Mouse (Mus musculus): ENCODE measurements around the gene Elavl3. TPM values are rescaled to one million over a fixed set of nuclear protein-coding genes. Genes with fewer than 3 reads are reported as not detected.
A peak's percentile ranks its signal among the peaks of the same experiment; 100 is the strongest.

Gene Elavl3
- polyA plus RNA-seq, 1 experiment: 0.06 TPM

DNA sequence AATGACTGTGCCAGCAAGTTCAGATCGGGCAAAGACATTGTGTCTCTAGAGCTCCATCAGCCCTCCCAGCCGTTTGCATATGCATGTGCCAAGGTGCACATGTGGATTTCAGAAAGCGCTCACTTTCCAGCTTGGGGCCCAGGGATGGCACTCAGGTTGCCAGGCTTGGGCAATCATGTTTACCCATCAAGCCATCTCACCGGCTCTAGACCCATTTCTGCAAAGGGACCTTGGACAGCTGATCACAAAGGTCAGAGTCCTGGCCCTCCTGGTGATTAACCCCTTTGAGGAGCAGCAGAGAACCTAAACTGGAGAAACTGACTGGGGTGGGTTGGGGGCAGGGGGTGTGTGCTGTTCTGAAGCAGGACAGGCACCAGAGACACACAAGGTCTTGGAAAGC is 59.6 kb downstream of the Elavl3 start:
- Histone ChIP-seq H3ac (ENCODE audit: control insufficient read depth, insufficient read length) (no peak overlapping the region), H3K27me3 (ENCODE audit: control insufficient read depth, insufficient read depth, insufficient read length) (peaks cover 4% of the 10 kb centered on the region), H3K4me2 (ENCODE audit: low read depth) (no peak overlapping the region), H3K4me3 (no peak overlapping the region), H3K79me2 (ENCODE audit: control insufficient read depth, insufficient read depth) (no peaks in the 10 kb centered on the region), H3K36me3 (ENCODE audit: control insufficient read depth, insufficient read depth) (no peaks in the 10 kb centered on the region)
- TF ChIP-seq POLR2A (IDR thresholded peaks at IDR 0.05; ENCODE audit: insufficient read length, low read depth): no peak
- TF ChIP-seq SRF (IDR thresholded peaks at IDR 0.05; ENCODE audit: control insufficient read depth, insufficient read length, low read depth): no peak
- TF ChIP-seq CEBPB (IDR thresholded peaks at IDR 0.05; ENCODE audit: insufficient read depth, poor library complexity, severe bottlenecking): no peak
- no peak for TF ChIP-seq TCF12 (IDR thresholded peaks at IDR 0.05; ENCODE audit: insufficient read depth, poor library complexity, severe bottlenecking)
- no peak for TF ChIP-seq TCF3 (IDR thresholded peaks at IDR 0.05; ENCODE audit: insufficient read length, low read depth)
- TF ChIP-seq POLR2AphosphoS2 (IDR thresholded peaks at IDR 0.05; ENCODE audit: insufficient read length, low read depth): no peak
- no peak for TF ChIP-seq MYOD1 (IDR thresholded peaks at IDR 0.05; ENCODE audit: control insufficient read depth in 1 of 3, insufficient read length in 2 of 3, low read depth in 2 of 3)
- no peak for TF ChIP-seq MYOG (IDR thresholded peaks at IDR 0.05; ENCODE audit: control insufficient read depth in 1 of 3, insufficient read depth in 1 of 3, insufficient read length in 2 of 3, low read depth in 2 of 3)
- TF ChIP-seq USF1 (IDR thresholded peaks at IDR 0.05; ENCODE audit: low read depth): no peak
- no peak for TF ChIP-seq REST (IDR thresholded peaks at IDR 0.05; ENCODE audit: insufficient read depth, insufficient read length)
- no peak for TF ChIP-seq MAX (IDR thresholded peaks at IDR 0.05; ENCODE audit: low read depth)
- TF ChIP-seq E2F4 (IDR thresholded peaks at IDR 0.05; ENCODE audit: insufficient read depth): no peak

GRCm38 (mm10) chr9:21989230-21990110 is 62.4 kb downstream of the Elavl3 start, which contains the start of gene Rgl3:
Gene Rgl3 (minus strand): TSS chr9:21989446.
- TF ChIP-seq MAX (IDR thresholded peaks at IDR 0.05; ENCODE audit: low read depth) (no peak), POLR2A (IDR thresholded peaks at IDR 0.05; ENCODE audit: insufficient read length, low read depth) (peak; percentile 78), POLR2AphosphoS2 (IDR thresholded peaks at IDR 0.05; ENCODE audit: insufficient read length, low read depth) (peak; percentile 80)
- peak within 1 kb of the TSS; percentile 51 for H3ac ChIP-seq (ENCODE audit: control insufficient read depth, insufficient read length)
- H3K79me2 ChIP-seq (ENCODE audit: control insufficient read depth, insufficient read depth): no peaks in the 10 kb centered on the region
- peak within 1 kb of the TSS; percentile 82 for H3K4me2 ChIP-seq (ENCODE audit: low read depth)
- peak within 1 kb of the TSS; percentile 68 for H3K4me3 ChIP-seq
- H3K27me3 ChIP-seq (ENCODE audit: control insufficient read depth, insufficient read depth, insufficient read length): peaks cover 4% of the 10 kb centered on the region
- no peaks in the 10 kb centered on the region for H3K36me3 ChIP-seq (ENCODE audit: control insufficient read depth, insufficient read depth)

DNA sequence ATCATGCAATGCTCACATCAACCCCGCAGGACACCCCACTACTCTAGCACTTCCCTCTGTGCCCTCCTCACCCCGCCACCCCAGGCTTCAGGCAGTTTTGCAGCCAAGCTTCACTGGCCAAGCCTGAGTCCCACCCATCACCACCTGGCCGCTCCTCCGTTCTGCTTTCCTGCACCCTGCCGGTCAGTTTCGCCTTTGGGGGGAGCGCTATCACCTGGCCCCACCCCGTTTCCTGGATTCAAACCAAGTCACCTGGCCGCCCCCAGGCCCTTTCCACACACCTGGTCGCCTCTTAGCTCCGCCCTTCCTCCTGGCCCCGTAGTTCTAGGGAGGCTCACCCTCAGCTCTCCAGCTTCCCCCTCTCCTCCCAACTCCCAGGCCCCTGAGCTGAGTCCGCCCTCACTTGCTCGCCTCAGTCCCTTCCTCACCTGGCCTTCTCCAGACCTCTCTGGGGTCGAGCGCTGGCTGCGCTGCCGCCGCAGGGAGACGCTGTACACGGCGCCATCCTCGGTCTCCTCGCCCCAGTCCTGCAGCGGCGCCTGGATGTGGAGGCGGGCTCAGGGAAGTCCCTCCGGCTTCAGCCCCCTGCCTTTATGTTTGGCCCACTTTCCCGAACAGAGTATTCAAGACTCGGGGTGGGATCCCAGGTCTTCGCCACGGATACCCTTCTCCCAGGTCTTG is 63.3 kb downstream of the Elavl3 start:
- H3K79me2 ChIP-seq (ENCODE audit: control insufficient read depth, insufficient read depth): no peaks in the 10 kb centered on the region
- TF ChIP-seq SRF (IDR thresholded peaks at IDR 0.05; ENCODE audit: control insufficient read depth, insufficient read length, low read depth) (no peak), CEBPB (IDR thresholded peaks at IDR 0.05; ENCODE audit: insufficient read depth, poor library complexity, severe bottlenecking) (no peak), MYOD1 (IDR thresholded peaks at IDR 0.05; ENCODE audit: control insufficient read depth in 1 of 3, insufficient read length in 2 of 3, low read depth in 2 of 3) (no peak), MYOG (IDR thresholded peaks at IDR 0.05; ENCODE audit: control insufficient read depth in 1 of 3, insufficient read depth in 1 of 3, insufficient read length in 2 of 3, low read depth in 2 of 3) (no peak), MAX (IDR thresholded peaks at IDR 0.05; ENCODE audit: low read depth) (no peak), POLR2A (IDR thresholded peaks at IDR 0.05; ENCODE audit: insufficient read length, low read depth) (no peak), POLR2AphosphoS2 (IDR thresholded peaks at IDR 0.05; ENCODE audit: insufficient read length, low read depth) (no peak), USF1 (IDR thresholded peaks at IDR 0.05; ENCODE audit: low read depth) (no peak), TCF3 (IDR thresholded peaks at IDR 0.05; ENCODE audit: insufficient read length, low read depth) (no peak)
- peak overlapping the region; percentile 51 for H3ac ChIP-seq (ENCODE audit: control insufficient read depth, insufficient read length)
- peak overlapping the region; percentile 82 for H3K4me2 ChIP-seq (ENCODE audit: low read depth)
- H3K27me3 ChIP-seq (ENCODE audit: control insufficient read depth, insufficient read depth, insufficient read length): no peaks in the 10 kb centered on the region
- H3K4me3 ChIP-seq: peak overlapping the region; percentile 68
- no peaks in the 10 kb centered on the region for H3K36me3 ChIP-seq (ENCODE audit: control insufficient read depth, insufficient read depth)

- TF ChIP-seq MYOG (IDR thresholded peaks at IDR 0.05; ENCODE audit: control insufficient read depth in 1 of 3, insufficient read depth in 1 of 3, insufficient read length in 2 of 3, low read depth in 2 of 3) (no peak), USF1 (IDR thresholded peaks at IDR 0.05; ENCODE audit: low read depth) (no peak), REST (IDR thresholded peaks at IDR 0.05; ENCODE audit: insufficient read depth, insufficient read length) (no peak), POLR2AphosphoS2 (IDR thresholded peaks at IDR 0.05; ENCODE audit: insufficient read length, low read depth) (no peak), POLR2A (IDR thresholded peaks at IDR 0.05; ENCODE audit: insufficient read length, low read depth) (no peak), TCF12 (IDR thresholded peaks at IDR 0.05; ENCODE audit: insufficient read depth, poor library complexity, severe bottlenecking) (no peak), MAX (IDR thresholded peaks at IDR 0.05; ENCODE audit: low read depth) (no peak), SRF (IDR thresholded peaks at IDR 0.05; ENCODE audit: control insufficient read depth, insufficient read length, low read depth) (no peak), E2F4 (IDR thresholded peaks at IDR 0.05; ENCODE audit: insufficient read depth) (no peak), MYOD1 (IDR thresholded peaks at IDR 0.05; ENCODE audit: control insufficient read depth in 1 of 3, insufficient read length in 2 of 3, low read depth in 2 of 3) (no peak), CEBPB (IDR thresholded peaks at IDR 0.05; ENCODE audit: insufficient read depth, poor library complexity, severe bottlenecking) (no peak), TCF3 (IDR thresholded peaks at IDR 0.05; ENCODE audit: insufficient read length, low read depth) (no peak)
- H3K36me3 ChIP-seq (ENCODE audit: control insufficient read depth, insufficient read depth): no peaks in the 10 kb centered on the region
- H3K4me2 ChIP-seq (ENCODE audit: low read depth): no peak overlapping the region
- H3K4me3 ChIP-seq: peak overlapping the region; percentile 68
- no peak overlapping the region for H3ac ChIP-seq (ENCODE audit: control insufficient read depth, insufficient read length)
- no peaks in the 10 kb centered on the region for H3K79me2 ChIP-seq (ENCODE audit: control insufficient read depth, insufficient read depth)
- H3K27me3 ChIP-seq (ENCODE audit: control insufficient read depth, insufficient read depth, insufficient read length): no peaks in the 10 kb centered on the region
Measured at GRCm38 (mm10) chr9:21987592-21988342, 64.1 kb downstream of the Elavl3 start.

All from myocyte (in vitro differentiated cells).